ENCODE assay signal across 23 mouse cellular contexts in the genomic region with DNA sequence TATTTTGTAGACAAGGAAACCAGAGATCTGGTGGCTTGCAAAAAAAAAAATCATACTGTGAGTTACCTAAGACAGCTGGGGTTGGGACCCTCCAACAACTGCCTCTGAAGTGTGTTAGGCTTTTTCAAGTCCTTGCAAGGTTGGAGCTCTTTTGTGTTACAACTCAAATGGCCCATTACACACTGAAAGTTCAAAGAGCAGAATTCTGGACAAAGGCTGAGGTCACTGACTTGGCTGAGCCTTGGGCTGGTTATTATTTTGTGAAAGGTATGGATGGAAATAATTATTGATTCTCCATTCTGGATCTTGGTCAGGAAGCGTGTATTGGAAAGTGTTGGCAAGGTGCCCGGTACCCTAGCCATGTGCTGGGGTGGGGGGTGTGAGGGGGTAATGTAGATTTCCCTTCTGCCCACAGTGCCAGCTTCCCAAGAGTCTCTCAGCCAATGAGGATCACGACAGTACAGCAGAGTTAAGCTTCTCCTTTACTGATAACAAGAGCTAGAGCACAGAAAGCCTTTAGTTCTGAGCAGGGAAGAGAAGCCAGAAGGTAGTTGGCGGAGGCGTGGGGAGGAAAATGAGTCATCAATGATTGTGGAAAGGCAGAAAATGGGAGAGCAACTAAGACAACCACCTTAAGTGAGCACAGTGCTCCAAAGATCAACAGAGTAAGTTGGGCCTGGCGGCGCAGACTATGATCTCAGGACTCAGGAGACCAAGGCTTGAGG. TPM values are rescaled to one million over a fixed set of nuclear protein-coding genes. Genes with fewer than 3 reads are reported as not detected.
DNase-seq lines count a peak whose midpoint lies in the region; ATAC-seq lines count a peak whose summit lies in the region.
"Had no signal": no experiment of that assay in that cellular context is flagged by ENCODE, and none has a peak within 500 bp of the region (broad histone marks: within the 10 kb centered on the region; RNA-seq: fewer than 3 reads in every experiment).

No protein-coding gene starts in this region.

- H3K36me3 ChIP-seq in forebrain, embryonic 10.5 days (replicated peaks), result no peaks in the 10 kb centered on the region
- H3K36me3 ChIP-seq in forebrain, embryonic 15.5 days, result no peaks in the 10 kb centered on the region
- H3K36me3 ChIP-seq in midbrain, embryonic 10.5 days, result no peaks in the 10 kb centered on the region
- H3K36me3 ChIP-seq: forebrain, embryonic 12.5 days; limb, embryonic 12.5 days; liver, embryonic 15.5 days; neural tube, embryonic 13.5 days had no signal

- peaks cover 14% of the 10 kb centered on the region; the same call in 1 of the 2 replicates for H3K9me3 ChIP-seq in forebrain, embryonic 10.5 days
- H3K9me3 ChIP-seq in forebrain, embryonic 15.5 days, result no peaks in the 10 kb centered on the region
- H3K9me3 ChIP-seq in midbrain, embryonic 10.5 days (replicated peaks), result peaks cover 10% of the 10 kb centered on the region; the same call in 1 of the 2 replicates
- H3K9me3 ChIP-seq: limb, embryonic 12.5 days; liver, embryonic 15.5 days; neural tube, embryonic 13.5 days had no signal

- WGBS in forebrain, embryonic 10.5 days, result 92% methylated on average over 7 of the region's 7 CpGs
- 84% methylated on average over 7 of the region's 7 CpGs for WGBS in forebrain, embryonic 15.5 days
- WGBS in midbrain, embryonic 10.5 days, result 91% methylated on average over 7 of the region's 7 CpGs

- DNase-seq in forebrain, embryonic 10.5 days (ENCODE audit: extremely low spot score, low spot score), result no peak
- peak; percentile 40 for DNase-seq in left cerebral cortex, adult 11 months (ENCODE audit: low spot score)
- no peak for DNase-seq in left cerebral cortex, postnatal 4 days
- DNase-seq in brain, adult 2 months (ENCODE audit: low read depth, low spot score), result peak; percentile 89
- peak; percentile 15 to 83 for DNase-seq in left cerebral cortex, postnatal 25 days (ENCODE audit: low spot score in 2 of 2)
- no peak for DNase-seq in midbrain, embryonic 10.5 days (ENCODE audit: low spot score)
- DNase-seq: adrenal gland, postnatal 14 days; cerebellum, adult 11-12 months; kidney, adult 11 months; lung, postnatal 10 days; midbrain, embryonic 14.5 days; thymus, postnatal 36 days had no signal

- H3K9ac ChIP-seq in forebrain, embryonic 15.5 days (replicated peaks), result no peak overlapping the region
- H3K9ac ChIP-seq: forebrain, embryonic 12.5 days; limb, embryonic 12.5 days; liver, embryonic 15.5 days; neural tube, embryonic 13.5 days had no signal

- H3K4me1 ChIP-seq in forebrain, embryonic 10.5 days, result peaks cover 52% of the 10 kb centered on the region
- peaks cover 21% of the 10 kb centered on the region for H3K4me1 ChIP-seq in forebrain, embryonic 15.5 days
- H3K4me1 ChIP-seq in midbrain, embryonic 10.5 days, result peaks cover 47% of the 10 kb centered on the region
- H3K4me1 ChIP-seq: liver, embryonic 15.5 days had no signal

- intact Hi-C loops in left cerebral cortex, postnatal 4 days (cut with DNase I), result no loop called here
- intact Hi-C loops in left cerebral cortex, postnatal 25 days (cut with DNase I), result no loop called here

- ATAC-seq in forebrain, embryonic 15.5 days (replicated peaks), result no peak
- no peak for ATAC-seq in inflammation-experienced regulatory T-cells, adult 6 months
- ATAC-seq: CD4-positive, CD25-positive, alpha-beta regulatory T cell, adult 4 months; hindbrain, embryonic 16.5 days; Patski had no signal

- no peak overlapping the region for H3K4me2 ChIP-seq in forebrain, embryonic 15.5 days (replicated peaks)
- H3K4me2 ChIP-seq: forebrain, embryonic 12.5 days; limb, embryonic 12.5 days; liver, embryonic 15.5 days; neural tube, embryonic 13.5 days had no signal

- no peak overlapping the region for H3K4me3 ChIP-seq in forebrain, embryonic 10.5 days
- no peak overlapping the region for H3K4me3 ChIP-seq in forebrain, embryonic 15.5 days
- H3K4me3 ChIP-seq in midbrain, embryonic 10.5 days, result no peak overlapping the region
- H3K4me3 ChIP-seq: forebrain, embryonic 12.5 days; limb, embryonic 12.5 days; liver, embryonic 15.5 days; neural tube, embryonic 13.5 days had no signal

- 0 out of 2 replicates have a peak overlapping the region, but pooled peaks have one; percentile 20 for H3K27ac ChIP-seq in forebrain, embryonic 10.5 days
- no peak overlapping the region for H3K27ac ChIP-seq in forebrain, embryonic 15.5 days (replicated peaks)
- H3K27ac ChIP-seq in midbrain, embryonic 10.5 days (replicated peaks), result no peak overlapping the region
- H3K27ac ChIP-seq: forebrain, embryonic 12.5 days; limb, embryonic 12.5 days; liver, embryonic 15.5 days; neural tube, embryonic 13.5 days had no signal

- no peaks in the 10 kb centered on the region for H3K27me3 ChIP-seq in forebrain, embryonic 10.5 days (ENCODE audit: poor library complexity, severe bottlenecking)
- H3K27me3 ChIP-seq in forebrain, embryonic 15.5 days, result no peaks in the 10 kb centered on the region
- H3K27me3 ChIP-seq in midbrain, embryonic 10.5 days (ENCODE audit: low read depth, poor library complexity, severe bottlenecking), result no peaks in the 10 kb centered on the region
- H3K27me3 ChIP-seq: forebrain, embryonic 12.5 days; limb, embryonic 12.5 days; liver, embryonic 15.5 days; neural tube, embryonic 13.5 days; Patski had no signal

RNA-seq across cellular contexts. Expression of a gene that starts 14.2 kb away (rescaled TPM):
- polyA plus RNA-seq in forebrain, embryonic 10.5 days (2016; fragmentation: Nextera tagmentation; extraction: Ambion mirVana), result 742 and 777 TPM in 2 replicates
- polyA plus RNA-seq in forebrain, embryonic 15.5 days (2015; fragmentation: Nextera tagmentation; extraction: Ambion mirVana), result 336 and 343 TPM in 2 replicates
- total RNA-seq in left cerebral cortex, postnatal 4 days (2021), result 100 to 1,000 TPM; 157 to 158 TPM
- 10 to 100 TPM; 82.3 to 88.2 TPM for total RNA-seq in left cerebral cortex, postnatal 25 days (2021)
- not detected for polyA plus RNA-seq in inflammation-experienced regulatory T-cells, adult 6 months (2017; shearing (Covaris generic))
- 585 and 600 TPM in 2 replicates for polyA plus RNA-seq in midbrain, embryonic 10.5 days (2016; fragmentation: Nextera tagmentation; extraction: Ambion mirVana)
- total RNA-seq: hematopoietic stem cell, adult 5-6 weeks; megakaryocyte, adult 5-6 weeks had no signal
- polyA plus RNA-seq: CD4-positive, CD25-positive, alpha-beta regulatory T cell, adult 4 months had no signal

Comparison
In these comparisons a context has a peak if more than half of its experiments do, and no peak if none do; other contexts are left out.
1. DNase-seq: peak in left cerebral cortex, adult 11 months (single experiment), brain, adult 2 months (single experiment) and left cerebral cortex, postnatal 25 days (2 of 2); none in forebrain, embryonic 10.5 days (single experiment), left cerebral cortex, postnatal 4 days (single experiment) and midbrain, embryonic 10.5 days (single experiment).
2. RNA of a gene that starts 14.2 kb away (polyA plus RNA-seq): 742 to 777 TPM in forebrain, embryonic 10.5 days, 585 to 600 TPM in midbrain, embryonic 10.5 days and 336 to 343 TPM in forebrain, embryonic 15.5 days; not detected in inflammation-experienced regulatory T-cells, adult 6 months; every median in the first group is over 100 times any median in the second.